Mouse (Mus musculus) thymus, adult 2 months (tissue): ENCODE measurements around the gene Gstp2.

Source experiments
- CTCF ChIP-seq: fragments of 200-500 bp; IDR thresholded peaks from 2 replicates; pipeline ENCODE4 v1.5.1; 2012; ENCODE audit warnings: mild to moderate bottlenecking, control low read depth, low read length, moderate library complexity, borderline replicate concordance; ENCODE audit not compliant: control insufficient read depth, poor library complexity, insufficient read depth; ENCODE audit errors: extremely low read depth
- POLR2A ChIP-seq: fragments of 200-500 bp; IDR thresholded peaks from 2 replicates; pipeline ENCODE4 v1.6.1; 2012; ENCODE audit warnings: mild to moderate bottlenecking, low read length, control low read depth, moderate library complexity; ENCODE audit not compliant: control insufficient read depth, poor library complexity, insufficient read depth; ENCODE audit errors: extremely low read depth

DNA sequence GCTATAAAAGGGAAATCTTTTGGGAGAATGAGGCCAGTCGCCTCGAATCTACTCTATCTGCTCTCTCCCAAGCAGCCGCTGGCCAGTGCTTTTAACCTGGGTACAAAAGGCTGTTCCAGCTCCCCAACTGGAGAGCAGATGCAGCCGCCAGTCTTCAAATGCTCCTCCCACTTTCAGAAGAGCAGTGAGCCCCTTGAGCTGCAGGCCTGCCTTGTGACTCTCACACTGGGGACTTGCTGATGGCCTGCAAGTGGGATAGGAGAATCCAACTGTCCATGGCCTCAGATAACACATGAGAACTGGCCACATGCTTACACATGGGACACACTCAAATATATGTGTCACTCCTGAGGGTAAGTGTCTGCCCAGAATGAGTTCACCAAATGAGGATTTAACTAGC lies 10.9 kb upstream of the Gstp2 start:
- TF ChIP-seq CTCF (no peak), POLR2A (no peak)
